Mouse (Mus musculus) thymus, postnatal 10 days (tissue): ENCODE measurements around the gene Rgs4.

ENCODE experiments used
- DNase-seq, 2 experiments: peaks; one replicate each; pipeline ENCODE4 v3.0.0; 2021; ENCODE audit warnings: low spot score in 2 of 2

Rgs4 gene

GRCm38 (mm10) chr1:169747473-169747872 lies at the start of gene Rgs4:
Gene Rgs4, minus strand, starts transcription at chr1:169747642.
- peak in 1 of 2 experiments; percentile 3 for DNase-seq

GRCm38 (mm10) chr1:169792437-169792836 lies 45.0 kb upstream of the Rgs4 start:
- DNase-seq: no peak

- DNase-seq: no peak
These were observed 38.5 kb upstream of the Rgs4 start for GRCm38 (mm10) chr1:169785981-169786380.

- DNase-seq: no peak
These were observed 29.1 kb upstream of the Rgs4 start for GRCm38 (mm10) chr1:169776566-169776965.

GRCm38 (mm10) chr1:169764619-169764955 lies 17.1 kb upstream of the Rgs4 start:
- DNase-seq: no peak

GRCm38 (mm10) chr1:169763858-169764618 lies 16.6 kb upstream of the Rgs4 start:
- DNase-seq: no peak

- no peak for DNase-seq
These were observed 15.1 kb upstream of the Rgs4 start for GRCm38 (mm10) chr1:169762524-169762923.

- DNase-seq: no peak
These were observed 9.1 kb upstream of the Rgs4 start for GRCm38 (mm10) chr1:169756532-169756931.

- no peak for DNase-seq
These were observed 5.0 kb upstream of the Rgs4 start for GRCm38 (mm10) chr1:169752395-169752794.

- no peak for DNase-seq
These were observed 997 bp upstream of the Rgs4 start for GRCm38 (mm10) chr1:169748439-169748838.

- no peak for DNase-seq
These were observed 460 bp upstream of the Rgs4 start for GRCm38 (mm10) chr1:169747902-169748301.

GRCm38 (mm10) chr1:169741147-169741546 lies 6.3 kb downstream of the Rgs4 start:
- no peak for DNase-seq

GRCm38 (mm10) chr1:169737231-169737630 lies 10.2 kb downstream of the Rgs4 start:
- DNase-seq: no peak

- no peak for DNase-seq
These were observed 11.3 kb downstream of the Rgs4 start for GRCm38 (mm10) chr1:169736139-169736538.

- no peak for DNase-seq
These were observed 16.8 kb downstream of the Rgs4 start for GRCm38 (mm10) chr1:169730599-169731100.

GRCm38 (mm10) chr1:169726319-169726718 lies 21.1 kb downstream of the Rgs4 start:
- no peak for DNase-seq

- no peak for DNase-seq
These were observed 25.6 kb downstream of the Rgs4 start for GRCm38 (mm10) chr1:169721836-169722235.

GRCm38 (mm10) chr1:169704395-169705087 lies 42.9 kb downstream of the Rgs4 start:
- DNase-seq: no peak

GRCm38 (mm10) chr1:169699184-169699583 lies 48.3 kb downstream of the Rgs4 start:
- no peak for DNase-seq

GRCm38 (mm10) chr1:169697236-169697635 lies 50.2 kb downstream of the Rgs4 start:
- no peak for DNase-seq

- no peak for DNase-seq
These were observed 52.1 kb downstream of the Rgs4 start for GRCm38 (mm10) chr1:169695356-169695755.

GRCm38 (mm10) chr1:169693537-169693936 lies 53.9 kb downstream of the Rgs4 start:
- no peak for DNase-seq

- DNase-seq: no peak
These were observed 54.4 kb downstream of the Rgs4 start for GRCm38 (mm10) chr1:169693040-169693439.
